Mouse (Mus musculus) limb, embryonic 10.5 days (tissue): ENCODE measurements around the gene Rabl6. TPM values are rescaled to one million over a fixed set of nuclear protein-coding genes. Genes with fewer than 3 reads are reported as not detected.
A peak's percentile ranks its signal among the peaks of the same experiment; 100 is the strongest.

ENCODE experiments used
- DNase-seq: peaks from one replicate; pipeline ENCODE4 v3.0.0-alpha.2; 2017; ENCODE audit warnings: low spot score
- H3K27ac ChIP-seq: fragments of 300-500 bp; sonication (generic); 2 replicates; pipeline ENCODE4 v1.5.1; 2016; ENCODE audit warnings: mild to moderate bottlenecking
- H3K27me3 ChIP-seq: fragments of 300-500 bp; sonication (generic); 2 replicates; pipeline ENCODE4 v1.6.1; 2016; ENCODE audit warnings: low read depth, mild to moderate bottlenecking; ENCODE audit not compliant: poor library complexity, severe bottlenecking
- H3K36me3 ChIP-seq: fragments of 300-500 bp; sonication (generic); 2 replicates; pipeline ENCODE4 v1.6.1; 2016; ENCODE audit warnings: mild to moderate bottlenecking, moderate library complexity
- H3K4me1 ChIP-seq: fragments of 300-500 bp; sonication (generic); 2 replicates; pipeline ENCODE4 v1.6.1; 2016
- H3K4me3 ChIP-seq: fragments of 300-500 bp; sonication (generic); 2 replicates; pipeline ENCODE4 v1.5.1; 2016; ENCODE audit warnings: mild to moderate bottlenecking, moderate library complexity
- H3K9me3 ChIP-seq: fragments of 300-500 bp; sonication (generic); replicated peaks from 2 replicates; pipeline ENCODE4 v1.6.1; 2016; ENCODE audit warnings: mild to moderate bottlenecking
- WGBS: fragments of 180-500 bp; shearing (Covaris S2); methylation state at CpG from one replicate; pipeline ENCODE4 v1.1.7; 2016; 5-methylcytosine and 5-hydroxymethylcytosine counted together
- polyA plus RNA-seq: library from polyadenylated mRNA; unstranded; fragments of >200 nt; fragmentation: Nextera tagmentation; extraction: Ambion mirVana; gene quantifications from 2 replicates; pipeline ENCODE4 v1.2.1, GENCODE M21; 2016

Gene Rabl6
- polyA plus RNA-seq, 1 experiment from 2014 or later = 83.3 TPM

GRCm38 (mm10) chr2:25621229-25622200 is 13.2 kb upstream of the Rabl6 start, which contains the start of gene Tmem141:
TSS of gene Tmem141 (minus strand) at chr2:25622005.
- Histone ChIP-seq H3K4me3 (peak within 1 kb of the TSS; percentile 59), H3K9me3 (no peaks in the 10 kb centered on the region), H3K36me3 (no peaks in the 10 kb centered on the region), H3K27me3 (peaks cover 25% of the 10 kb centered on the region), H3K4me1 (peaks cover 16% of the 10 kb centered on the region), H3K27ac (peak within 1 kb of the TSS; percentile 80)
- WGBS = 6% methylated on average over 34 of the region's 34 CpGs
- peak; percentile 86 for DNase-seq

- Histone ChIP-seq H3K4me1 (peaks cover 21% of the 10 kb centered on the region), H3K27me3 (peaks cover 32% of the 10 kb centered on the region), H3K4me3 (peak overlapping the region; percentile 59; the same call in 1 of the 2 replicates), H3K36me3 (no peaks in the 10 kb centered on the region), H3K9me3 (no peaks in the 10 kb centered on the region), H3K27ac (no peak overlapping the region)
- 89% methylated on average over 4 of the region's 4 CpGs for WGBS
- DNase-seq = no peak
Measured at GRCm38 (mm10) chr2:25620852-25621228, 12.5 kb upstream of the Rabl6 start.

- no peak for DNase-seq
- peaks cover 21% of the 10 kb centered on the region for H3K4me1 ChIP-seq
- H3K27ac ChIP-seq = no peak overlapping the region
- 86% methylated on average over 6 of the region's 6 CpGs for WGBS
- no peaks in the 10 kb centered on the region for H3K9me3 ChIP-seq
- H3K36me3 ChIP-seq = no peaks in the 10 kb centered on the region
- no peak overlapping the region for H3K4me3 ChIP-seq
- peaks cover 37% of the 10 kb centered on the region for H3K27me3 ChIP-seq
Measured at GRCm38 (mm10) chr2:25620386-25620785, 12.1 kb upstream of the Rabl6 start.

GRCm38 (mm10) chr2:25617578-25617977 is 9.3 kb upstream of the Rabl6 start, which contains the start of gene Ccdc183:
TSS of gene Ccdc183 (minus strand) at chr2:25617678.
- Histone ChIP-seq H3K27me3 (peaks cover 65% of the 10 kb centered on the region), H3K36me3 (no peaks in the 10 kb centered on the region), H3K27ac (no peak within 1 kb of the TSS), H3K4me1 (peaks cover 21% of the 10 kb centered on the region), H3K9me3 (no peaks in the 10 kb centered on the region), H3K4me3 (no peak within 1 kb of the TSS)
- WGBS = 76% methylated on average over 3 of the region's 3 CpGs
- no peak for DNase-seq

- 18% methylated on average over 22 of the region's 22 CpGs for WGBS
- Histone ChIP-seq H3K9me3 (no peaks in the 10 kb centered on the region), H3K36me3 (no peaks in the 10 kb centered on the region), H3K4me1 (peaks cover 13% of the 10 kb centered on the region), H3K27ac (no peak overlapping the region), H3K4me3 (peak overlapping the region; percentile 28; the same call in 1 of the 2 replicates), H3K27me3 (peaks cover 75% of the 10 kb centered on the region)
- DNase-seq = peak; percentile 33
Measured at GRCm38 (mm10) chr2:25616398-25616797, 8.1 kb upstream of the Rabl6 start.

GRCm38 (mm10) chr2:25608671-25609070 is 350 bp upstream of the Rabl6 start:
- Histone ChIP-seq H3K9me3 (no peaks in the 10 kb centered on the region), H3K4me3 (peak overlapping the region; percentile 98), H3K27ac (peak overlapping the region; percentile 98), H3K4me1 (peaks cover 19% of the 10 kb centered on the region), H3K36me3 (peaks cover 16% of the 10 kb centered on the region), H3K27me3 (peaks cover 41% of the 10 kb centered on the region; the same call in 1 of the 2 replicates)
- WGBS = 64% methylated on average over 10 of the region's 10 CpGs
- no peak for DNase-seq

GRCm38 (mm10) chr2:25602526-25602925 is 5.8 kb downstream of the Rabl6 start:
- peaks cover 77% of the 10 kb centered on the region for H3K36me3 ChIP-seq
- no peak for DNase-seq

GRCm38 (mm10) chr2:25600037-25600436 is 8.3 kb downstream of the Rabl6 start:
- Histone ChIP-seq H3K4me1 (no peaks in the 10 kb centered on the region), H3K27ac (no peak overlapping the region), H3K9me3 (no peaks in the 10 kb centered on the region), H3K4me3 (no peak overlapping the region), H3K27me3 (no peaks in the 10 kb centered on the region), H3K36me3 (peaks cover 97% of the 10 kb centered on the region)
- WGBS = 95% methylated on average over 2 of the region's 2 CpGs
- DNase-seq = no peak

More at GRCm38 (mm10) chr2:25602526-25602925, 5.8 kb downstream of the Rabl6 start:
- H3K9me3 ChIP-seq = no peaks in the 10 kb centered on the region
- no peaks in the 10 kb centered on the region for H3K27me3 ChIP-seq
- H3K4me1 ChIP-seq = peaks cover 12% of the 10 kb centered on the region
- H3K27ac ChIP-seq = no peak overlapping the region
- 93% methylated on average over 5 of the region's 5 CpGs for WGBS
- no peak overlapping the region for H3K4me3 ChIP-seq

GRCm38 (mm10) chr2:25598749-25599148 is 9.6 kb downstream of the Rabl6 start:
- Histone ChIP-seq H3K36me3 (peaks cover 98% of the 10 kb centered on the region), H3K27ac (no peak overlapping the region), H3K9me3 (no peaks in the 10 kb centered on the region), H3K4me3 (no peak overlapping the region), H3K27me3 (no peaks in the 10 kb centered on the region), H3K4me1 (no peaks in the 10 kb centered on the region)
- DNase-seq = no peak
- WGBS = 84% methylated on average over 1 of the region's 1 CpGs

GRCm38 (mm10) chr2:25596765-25597510 is 11.4 kb downstream of the Rabl6 start:
- 97% methylated on average over 5 of the region's 5 CpGs for WGBS
- Histone ChIP-seq H3K27ac (no peak overlapping the region), H3K36me3 (peaks cover 98% of the 10 kb centered on the region), H3K4me3 (no peak overlapping the region), H3K27me3 (no peaks in the 10 kb centered on the region), H3K4me1 (no peaks in the 10 kb centered on the region), H3K9me3 (no peaks in the 10 kb centered on the region)
- no peak for DNase-seq

GRCm38 (mm10) chr2:25591863-25592262 is 16.5 kb downstream of the Rabl6 start:
- Histone ChIP-seq H3K27me3 (no peaks in the 10 kb centered on the region), H3K4me1 (no peaks in the 10 kb centered on the region), H3K9me3 (no peaks in the 10 kb centered on the region), H3K4me3 (no peak overlapping the region), H3K27ac (no peak overlapping the region), H3K36me3 (peaks cover 98% of the 10 kb centered on the region)
- DNase-seq = no peak
- WGBS = 86% methylated on average over 2 of the region's 2 CpGs

GRCm38 (mm10) chr2:25588227-25588907 is 20.0 kb downstream of the Rabl6 start:
- no peak overlapping the region for H3K4me3 ChIP-seq
- peaks cover 99% of the 10 kb centered on the region for H3K36me3 ChIP-seq
- no peaks in the 10 kb centered on the region for H3K9me3 ChIP-seq
- H3K4me1 ChIP-seq = peaks cover 3% of the 10 kb centered on the region; the same call in 1 of the 2 replicates
- DNase-seq = no peak
- H3K27me3 ChIP-seq = no peaks in the 10 kb centered on the region
- 95% methylated on average over 8 of the region's 8 CpGs for WGBS
- no peak overlapping the region for H3K27ac ChIP-seq
